Mouse (Mus musculus): ENCODE data around the gene Asna1.

- TF ChIP-seq CTCF (IDR thresholded peaks at IDR 0.05; ENCODE audit: low read depth, low read length) (no peak), POLR2A (IDR thresholded peaks at IDR 0.05; ENCODE audit: extremely low read depth, insufficient read depth, low read length) (no peak)
Measured at GRCm38 (mm10) chr8:85073041-85073612, 48.0 kb upstream of the Asna1 start.

All from liver, adult 2 months (tissue).